Mouse (Mus musculus): ENCODE results near the gene Abcb4.
A peak's percentile ranks its signal among the peaks of the same experiment; 100 is the strongest.
"Not testable (repeated sequence)": the region's sequence is repeated elsewhere in the genome, so short reads cannot be mapped to it uniquely, and the experiment has no call there.

The Abcb4 gene

GRCm38 (mm10) chr5:8911567-8912198 is 18.2 kb downstream of the Abcb4 start:
- DNase-seq (ENCODE audit: low spot score): no peak

GRCm38 (mm10) chr5:8916400-8916799 is 22.9 kb downstream of the Abcb4 start:
- no peak for DNase-seq (ENCODE audit: low spot score)

GRCm38 (mm10) chr5:8917069-8917468 is 23.6 kb downstream of the Abcb4 start:
- DNase-seq (ENCODE audit: low spot score): no peak

- DNase-seq (ENCODE audit: low spot score): no peak
These were observed 34.9 kb downstream of the Abcb4 start for GRCm38 (mm10) chr5:8928440-8928839.

- DNase-seq (ENCODE audit: low spot score): no peak
These were observed 44.4 kb downstream of the Abcb4 start for GRCm38 (mm10) chr5:8937965-8938364.

- DNase-seq (ENCODE audit: low spot score): not testable (repeated sequence)
These were observed 47.7 kb downstream of the Abcb4 start for GRCm38 (mm10) chr5:8941266-8941665.

GRCm38 (mm10) chr5:8943836-8944235 is 50.3 kb downstream of the Abcb4 start:
- DNase-seq (ENCODE audit: low spot score): no peak

GRCm38 (mm10) chr5:8947423-8948110 is 54.0 kb downstream of the Abcb4 start:
- no peak for DNase-seq (ENCODE audit: low spot score)

GRCm38 (mm10) chr5:8953660-8954059 is 60.1 kb downstream of the Abcb4 start:
- DNase-seq (ENCODE audit: low spot score): no peak

- DNase-seq (ENCODE audit: low spot score): no peak
These were observed 62.0 kb downstream of the Abcb4 start for GRCm38 (mm10) chr5:8955544-8955943.

GRCm38 (mm10) chr5:8960534-8960933 is 67.0 kb downstream of the Abcb4 start:
- no peak for DNase-seq (ENCODE audit: low spot score)

GRCm38 (mm10) chr5:8964487-8964886 is 71.0 kb downstream of the Abcb4 start:
- DNase-seq (ENCODE audit: low spot score): no peak

GRCm38 (mm10) chr5:8970694-8971093 is 77.2 kb downstream of the Abcb4 start:
- DNase-seq (ENCODE audit: low spot score): no peak

GRCm38 (mm10) chr5:8972355-8972754 is 78.8 kb downstream of the Abcb4 start:
- DNase-seq (ENCODE audit: low spot score): no peak

- DNase-seq (ENCODE audit: low spot score): no peak
These were observed 81.2 kb downstream of the Abcb4 start for GRCm38 (mm10) chr5:8974721-8975120.

- DNase-seq (ENCODE audit: low spot score): no peak
These were observed 92.0 kb downstream of the Abcb4 start for GRCm38 (mm10) chr5:8985470-8985869.

GRCm38 (mm10) chr5:8987925-8988324 is 94.4 kb downstream of the Abcb4 start:
- no peak for DNase-seq (ENCODE audit: low spot score)

GRCm38 (mm10) chr5:8990526-8990925 is 97.0 kb downstream of the Abcb4 start:
- DNase-seq (ENCODE audit: low spot score): no peak

GRCm38 (mm10) chr5:8991626-8992025 is 98.1 kb downstream of the Abcb4 start:
- DNase-seq (ENCODE audit: low spot score): no peak

GRCm38 (mm10) chr5:8995966-8996685 is 102.6 kb downstream of the Abcb4 start:
- DNase-seq (ENCODE audit: low spot score): no peak

- DNase-seq (ENCODE audit: low spot score): peak; percentile 71
These were observed 103.4 kb downstream of the Abcb4 start, which contains the start of gene Crot for GRCm38 (mm10) chr5:8996686-8997512. Gene Crot, minus strand, starts transcription at chr5:8997324.

- DNase-seq (ENCODE audit: low spot score): no peak
These were observed 104.0 kb downstream of the Abcb4 start for GRCm38 (mm10) chr5:8997513-8997895.
